Mouse (Mus musculus): Measurements from ENCODE around the gene Arhgap42. TPM values are rescaled to one million over a fixed set of nuclear protein-coding genes. Genes with fewer than 3 reads are reported as not detected.

Arhgap42 gene
- polyA plus RNA-seq, 1 experiment = 1.4 TPM

- no peak overlapping the region for H3K4me3 ChIP-seq (ENCODE audit: extremely low read depth, insufficient read depth, insufficient read length)
- no peaks in the 10 kb centered on the region for H3K4me1 ChIP-seq (ENCODE audit: control insufficient read depth, insufficient read depth, insufficient read length)
- 96% methylated on average over 2 of the region's 2 CpGs for whole genome bisulfite sequencing
- no peaks in the 10 kb centered on the region for H3K27me3 ChIP-seq (ENCODE audit: control insufficient read depth, insufficient read depth, low read length)
- no peak for TF ChIP-seq POLR2A (IDR thresholded peaks at IDR 0.05; ENCODE audit: low read depth, low read length)
- TF ChIP-seq CTCF (IDR thresholded peaks at IDR 0.05; ENCODE audit: extremely low read depth, insufficient read depth, insufficient read length, insufficient replicate concordance) = no peak
- no peak overlapping the region for H3K27ac ChIP-seq (ENCODE audit: insufficient read depth, low read length)
- no peaks in the 10 kb centered on the region for H3K36me3 ChIP-seq (ENCODE audit: control insufficient read depth, insufficient read depth, low read length)
- no peak for DNase-seq (ENCODE audit: low read depth in 1 of 2, low spot score in 2 of 2)
These were observed 136.8 kb downstream of the Arhgap42 start for GRCm38 (mm10) chr9:9102158-9102514.

GRCm38 (mm10) chr9:9101482-9102157 lies 137.3 kb downstream of the Arhgap42 start:
- 82% methylated on average over 12 of the region's 12 CpGs for WGBS
- Histone ChIP-seq H3K4me3 (ENCODE audit: extremely low read depth, insufficient read depth, insufficient read length) (no peak overlapping the region), H3K27ac (ENCODE audit: insufficient read depth, low read length) (no peak overlapping the region), H3K27me3 (ENCODE audit: control insufficient read depth, insufficient read depth, low read length) (no peaks in the 10 kb centered on the region), H3K36me3 (ENCODE audit: control insufficient read depth, insufficient read depth, low read length) (no peaks in the 10 kb centered on the region), H3K4me1 (ENCODE audit: control insufficient read depth, insufficient read depth, insufficient read length) (no peaks in the 10 kb centered on the region)
- TF ChIP-seq POLR2A (IDR thresholded peaks at IDR 0.05; ENCODE audit: low read depth, low read length) (no peak), CTCF (IDR thresholded peaks at IDR 0.05; ENCODE audit: extremely low read depth, insufficient read depth, insufficient read length, insufficient replicate concordance) (no peak)
- no peak for DNase-seq (ENCODE audit: low read depth in 1 of 2, low spot score in 2 of 2)

GRCm38 (mm10) chr9:9101055-9101454 lies 137.8 kb downstream of the Arhgap42 start:
- H3K36me3 ChIP-seq (ENCODE audit: control insufficient read depth, insufficient read depth, low read length) = no peaks in the 10 kb centered on the region
- no peak overlapping the region for H3K27ac ChIP-seq (ENCODE audit: insufficient read depth, low read length)
- 86% methylated on average over 4 of the region's 4 CpGs for WGBS
- no peaks in the 10 kb centered on the region for H3K27me3 ChIP-seq (ENCODE audit: control insufficient read depth, insufficient read depth, low read length)
- H3K4me3 ChIP-seq (ENCODE audit: extremely low read depth, insufficient read depth, insufficient read length) = no peak overlapping the region
- TF ChIP-seq CTCF (IDR thresholded peaks at IDR 0.05; ENCODE audit: extremely low read depth, insufficient read depth, insufficient read length, insufficient replicate concordance) (no peak), POLR2A (IDR thresholded peaks at IDR 0.05; ENCODE audit: low read depth, low read length) (no peak)
- DNase-seq (ENCODE audit: low read depth in 1 of 2, low spot score in 2 of 2) = no peak
- no peaks in the 10 kb centered on the region for H3K4me1 ChIP-seq (ENCODE audit: control insufficient read depth, insufficient read depth, insufficient read length)

- 87% methylated on average over 4 of the region's 4 CpGs for WGBS
- H3K36me3 ChIP-seq (ENCODE audit: control insufficient read depth, insufficient read depth, low read length) = no peaks in the 10 kb centered on the region
- no peak for DNase-seq (ENCODE audit: low read depth in 1 of 2, low spot score in 2 of 2)
- no peak overlapping the region for H3K4me3 ChIP-seq (ENCODE audit: extremely low read depth, insufficient read depth, insufficient read length)
- H3K27ac ChIP-seq (ENCODE audit: insufficient read depth, low read length) = no peak overlapping the region
- no peak for TF ChIP-seq POLR2A (IDR thresholded peaks at IDR 0.05; ENCODE audit: low read depth, low read length)
- TF ChIP-seq CTCF (IDR thresholded peaks at IDR 0.05; ENCODE audit: extremely low read depth, insufficient read depth, insufficient read length, insufficient replicate concordance) = no peak
- no peaks in the 10 kb centered on the region for H3K4me1 ChIP-seq (ENCODE audit: control insufficient read depth, insufficient read depth, insufficient read length)
- no peaks in the 10 kb centered on the region for H3K27me3 ChIP-seq (ENCODE audit: control insufficient read depth, insufficient read depth, low read length)
These were observed 141.1 kb downstream of the Arhgap42 start for GRCm38 (mm10) chr9:9097835-9098234.

GRCm38 (mm10) chr9:9096761-9097160 lies 142.1 kb downstream of the Arhgap42 start:
- DNase-seq (ENCODE audit: low read depth in 1 of 2, low spot score in 2 of 2) = no peak
- Histone ChIP-seq H3K27ac (ENCODE audit: insufficient read depth, low read length) (no peak overlapping the region), H3K4me3 (ENCODE audit: extremely low read depth, insufficient read depth, insufficient read length) (no peak overlapping the region), H3K27me3 (ENCODE audit: control insufficient read depth, insufficient read depth, low read length) (no peaks in the 10 kb centered on the region), H3K36me3 (ENCODE audit: control insufficient read depth, insufficient read depth, low read length) (no peaks in the 10 kb centered on the region), H3K4me1 (ENCODE audit: control insufficient read depth, insufficient read depth, insufficient read length) (no peaks in the 10 kb centered on the region)
- TF ChIP-seq CTCF (IDR thresholded peaks at IDR 0.05; ENCODE audit: extremely low read depth, insufficient read depth, insufficient read length, insufficient replicate concordance) = no peak
- TF ChIP-seq POLR2A (IDR thresholded peaks at IDR 0.05; ENCODE audit: low read depth, low read length) = no peak
- 76% methylated on average over 1 of the region's 1 CpGs for WGBS

GRCm38 (mm10) chr9:9093096-9093495 lies 145.8 kb downstream of the Arhgap42 start:
- Histone ChIP-seq H3K36me3 (ENCODE audit: control insufficient read depth, insufficient read depth, low read length) (no peaks in the 10 kb centered on the region), H3K27ac (ENCODE audit: insufficient read depth, low read length) (no peak overlapping the region), H3K4me3 (ENCODE audit: extremely low read depth, insufficient read depth, insufficient read length) (no peak overlapping the region), H3K27me3 (ENCODE audit: control insufficient read depth, insufficient read depth, low read length) (no peaks in the 10 kb centered on the region), H3K4me1 (ENCODE audit: control insufficient read depth, insufficient read depth, insufficient read length) (no peaks in the 10 kb centered on the region)
- WGBS = 69% methylated on average over 1 of the region's 1 CpGs
- no peak for DNase-seq (ENCODE audit: low read depth in 1 of 2, low spot score in 2 of 2)
- no peak for TF ChIP-seq CTCF (IDR thresholded peaks at IDR 0.05; ENCODE audit: extremely low read depth, insufficient read depth, insufficient read length, insufficient replicate concordance)
- TF ChIP-seq POLR2A (IDR thresholded peaks at IDR 0.05; ENCODE audit: low read depth, low read length) = no peak

- H3K27me3 ChIP-seq (ENCODE audit: control insufficient read depth, insufficient read depth, low read length) = no peaks in the 10 kb centered on the region
- DNase-seq (ENCODE audit: low read depth in 1 of 2, low spot score in 2 of 2) = no peak
These were observed 155.5 kb downstream of the Arhgap42 start for GRCm38 (mm10) chr9:9083441-9083840.

More at GRCm38 (mm10) chr9:9083441-9083840, 155.5 kb downstream of the Arhgap42 start:
- Histone ChIP-seq H3K4me3 (ENCODE audit: extremely low read depth, insufficient read depth, insufficient read length) (no peak overlapping the region), H3K4me1 (ENCODE audit: control insufficient read depth, insufficient read depth, insufficient read length) (no peaks in the 10 kb centered on the region), H3K27ac (ENCODE audit: insufficient read depth, low read length) (no peak overlapping the region), H3K36me3 (ENCODE audit: control insufficient read depth, insufficient read depth, low read length) (no peaks in the 10 kb centered on the region)
- TF ChIP-seq CTCF (IDR thresholded peaks at IDR 0.05; ENCODE audit: extremely low read depth, insufficient read depth, insufficient read length, insufficient replicate concordance) (no peak), POLR2A (IDR thresholded peaks at IDR 0.05; ENCODE audit: low read depth, low read length) (no peak)
- WGBS = 66% methylated on average over 2 of the region's 2 CpGs
